Mouse (Mus musculus): ENCODE measurements at regions not wholly inside any gene's neighbourhood (a gene's known extent, or its start where the extent isn't known, plus 50 kb on each side); places are given as distances from the start of the nearest gene placed in this dataset.

- Histone ChIP-seq H3K27me3 (ENCODE audit: control insufficient read depth, insufficient read depth, low read length) (no peaks in the 10 kb centered on the region), H3K4me3 (ENCODE audit: extremely low read depth, insufficient read depth, insufficient read length) (no peak overlapping the region), H3K4me1 (ENCODE audit: control insufficient read depth, insufficient read depth, insufficient read length) (no peaks in the 10 kb centered on the region), H3K27ac (ENCODE audit: insufficient read depth, low read length) (no peak overlapping the region), H3K36me3 (ENCODE audit: control insufficient read depth, insufficient read depth, low read length) (no peaks in the 10 kb centered on the region)
- WGBS = 91% methylated on average over 6 of the region's 6 CpGs
- no peak for TF ChIP-seq POLR2A (IDR thresholded peaks at IDR 0.05; ENCODE audit: low read depth, low read length)
- TF ChIP-seq CTCF (IDR thresholded peaks at IDR 0.05; ENCODE audit: extremely low read depth, insufficient read depth, insufficient read length, insufficient replicate concordance) = no peak
- no peak for DNase-seq (ENCODE audit: low read depth in 1 of 2, low spot score in 2 of 2)
Measured at GRCm38 (mm10) chr2:51682177-51682576, 54.9 kb downstream of the Tas2r134 start.

GRCm38 (mm10) chr2:51682745-51683144 is 55.4 kb downstream of the Tas2r134 start:
- H3K4me1 ChIP-seq (ENCODE audit: control insufficient read depth, insufficient read depth, insufficient read length) = no peaks in the 10 kb centered on the region
- no peak overlapping the region for H3K27ac ChIP-seq (ENCODE audit: insufficient read depth, low read length)
- TF ChIP-seq POLR2A (IDR thresholded peaks at IDR 0.05; ENCODE audit: low read depth, low read length) = no peak
- TF ChIP-seq CTCF (IDR thresholded peaks at IDR 0.05; ENCODE audit: extremely low read depth, insufficient read depth, insufficient read length, insufficient replicate concordance) = no peak
- H3K36me3 ChIP-seq (ENCODE audit: control insufficient read depth, insufficient read depth, low read length) = no peaks in the 10 kb centered on the region
- no peaks in the 10 kb centered on the region for H3K27me3 ChIP-seq (ENCODE audit: control insufficient read depth, insufficient read depth, low read length)
- H3K4me3 ChIP-seq (ENCODE audit: extremely low read depth, insufficient read depth, insufficient read length) = no peak overlapping the region
- DNase-seq (ENCODE audit: low read depth in 1 of 2, low spot score in 2 of 2) = no peak
- WGBS = 95% methylated on average over 4 of the region's 4 CpGs

GRCm38 (mm10) chr2:51705110-51705509 is 77.8 kb downstream of the Tas2r134 start:
- Histone ChIP-seq H3K4me3 (ENCODE audit: extremely low read depth, insufficient read depth, insufficient read length) (no peak overlapping the region), H3K27ac (ENCODE audit: insufficient read depth, low read length) (no peak overlapping the region), H3K4me1 (ENCODE audit: control insufficient read depth, insufficient read depth, insufficient read length) (no peaks in the 10 kb centered on the region), H3K36me3 (ENCODE audit: control insufficient read depth, insufficient read depth, low read length) (no peaks in the 10 kb centered on the region), H3K27me3 (ENCODE audit: control insufficient read depth, insufficient read depth, low read length) (no peaks in the 10 kb centered on the region)
- DNase-seq (ENCODE audit: low read depth in 1 of 2, low spot score in 2 of 2) = no peak
- TF ChIP-seq POLR2A (IDR thresholded peaks at IDR 0.05; ENCODE audit: low read depth, low read length) (no peak), CTCF (IDR thresholded peaks at IDR 0.05; ENCODE audit: extremely low read depth, insufficient read depth, insufficient read length, insufficient replicate concordance) (no peak)
- WGBS = 79% methylated on average over 5 of the region's 5 CpGs

- no peak overlapping the region for H3K4me3 ChIP-seq (ENCODE audit: extremely low read depth, insufficient read depth, insufficient read length)
- H3K4me1 ChIP-seq (ENCODE audit: control insufficient read depth, insufficient read depth, insufficient read length) = no peaks in the 10 kb centered on the region
- no peaks in the 10 kb centered on the region for H3K27me3 ChIP-seq (ENCODE audit: control insufficient read depth, insufficient read depth, low read length)
- no peak for DNase-seq (ENCODE audit: low read depth in 1 of 2, low spot score in 2 of 2)
- no peak overlapping the region for H3K27ac ChIP-seq (ENCODE audit: insufficient read depth, low read length)
- H3K36me3 ChIP-seq (ENCODE audit: control insufficient read depth, insufficient read depth, low read length) = no peaks in the 10 kb centered on the region
- 76% methylated on average over 2 of the region's 2 CpGs for WGBS
- no peak for TF ChIP-seq CTCF (IDR thresholded peaks at IDR 0.05; ENCODE audit: extremely low read depth, insufficient read depth, insufficient read length, insufficient replicate concordance)
Measured at GRCm38 (mm10) chr2:51708701-51709100, 81.4 kb downstream of the Tas2r134 start.

GRCm38 (mm10) chr2:51712611-51713010 is 85.3 kb downstream of the Tas2r134 start:
- Histone ChIP-seq H3K27me3 (ENCODE audit: control insufficient read depth, insufficient read depth, low read length) (no peaks in the 10 kb centered on the region), H3K4me1 (ENCODE audit: control insufficient read depth, insufficient read depth, insufficient read length) (no peaks in the 10 kb centered on the region), H3K4me3 (ENCODE audit: extremely low read depth, insufficient read depth, insufficient read length) (no peak overlapping the region), H3K36me3 (ENCODE audit: control insufficient read depth, insufficient read depth, low read length) (no peaks in the 10 kb centered on the region), H3K27ac (ENCODE audit: insufficient read depth, low read length) (no peak overlapping the region)
- no peak for DNase-seq (ENCODE audit: low read depth in 1 of 2, low spot score in 2 of 2)
- no peak for TF ChIP-seq POLR2A (IDR thresholded peaks at IDR 0.05; ENCODE audit: low read depth, low read length)
- WGBS = 97% methylated on average over 7 of the region's 7 CpGs

- H3K4me1 ChIP-seq (ENCODE audit: control insufficient read depth, insufficient read depth, insufficient read length) = no peaks in the 10 kb centered on the region
- TF ChIP-seq POLR2A (IDR thresholded peaks at IDR 0.05; ENCODE audit: low read depth, low read length) = no peak
- no peak for TF ChIP-seq CTCF (IDR thresholded peaks at IDR 0.05; ENCODE audit: extremely low read depth, insufficient read depth, insufficient read length, insufficient replicate concordance)
- no peaks in the 10 kb centered on the region for H3K36me3 ChIP-seq (ENCODE audit: control insufficient read depth, insufficient read depth, low read length)
- no peaks in the 10 kb centered on the region for H3K27me3 ChIP-seq (ENCODE audit: control insufficient read depth, insufficient read depth, low read length)
- no peak overlapping the region for H3K27ac ChIP-seq (ENCODE audit: insufficient read depth, low read length)
- DNase-seq (ENCODE audit: low read depth in 1 of 2, low spot score in 2 of 2) = no peak
- WGBS = 76% methylated on average over 3 of the region's 3 CpGs
- no peak overlapping the region for H3K4me3 ChIP-seq (ENCODE audit: extremely low read depth, insufficient read depth, insufficient read length)
Measured at GRCm38 (mm10) chr2:51730805-51731204, 103.5 kb downstream of the Tas2r134 start.

- 90% methylated on average over 4 of the region's 4 CpGs for WGBS
- H3K4me3 ChIP-seq (ENCODE audit: extremely low read depth, insufficient read depth, insufficient read length) = no peak overlapping the region
- H3K27me3 ChIP-seq (ENCODE audit: control insufficient read depth, insufficient read depth, low read length) = no peaks in the 10 kb centered on the region
- H3K4me1 ChIP-seq (ENCODE audit: control insufficient read depth, insufficient read depth, insufficient read length) = no peaks in the 10 kb centered on the region
- TF ChIP-seq POLR2A (IDR thresholded peaks at IDR 0.05; ENCODE audit: low read depth, low read length) = no peak
- TF ChIP-seq CTCF (IDR thresholded peaks at IDR 0.05; ENCODE audit: extremely low read depth, insufficient read depth, insufficient read length, insufficient replicate concordance) = no peak
- no peak for DNase-seq (ENCODE audit: low read depth in 1 of 2, low spot score in 2 of 2)
- no peaks in the 10 kb centered on the region for H3K36me3 ChIP-seq (ENCODE audit: control insufficient read depth, insufficient read depth, low read length)
- H3K27ac ChIP-seq (ENCODE audit: insufficient read depth, low read length) = no peak overlapping the region
Measured at GRCm38 (mm10) chr2:51731703-51732102, 104.4 kb downstream of the Tas2r134 start.
